Mouse (Mus musculus): ENCODE measurements around the gene Clip3. TPM values are rescaled to one million over a fixed set of nuclear protein-coding genes. Genes with fewer than 3 reads are reported as not detected.
A peak's percentile ranks its signal among the peaks of the same experiment; 100 is the strongest.

Gene Clip3
- polyA plus RNA-seq, 1 experiment from 2014 or later, result 9.6 TPM

- H3K27me3 ChIP-seq (ENCODE audit: control insufficient read depth, insufficient read depth, low read length), result no peaks in the 10 kb centered on the region
- H3K27ac ChIP-seq (replicated peaks), result no peak overlapping the region
- 50% methylated on average over 27 of the region's 27 CpGs for WGBS
- TF ChIP-seq CTCF (IDR thresholded peaks at IDR 0.05; ENCODE audit: low read depth), result no peak
- TF ChIP-seq EP300 (optimal IDR thresholded peaks at IDR 0.05), result no peak
- no peaks in the 10 kb centered on the region for H3K36me3 ChIP-seq (ENCODE audit: control insufficient read depth, insufficient read depth, low read length)
- no peaks in the 10 kb centered on the region for H3K4me1 ChIP-seq (replicated peaks; ENCODE audit: control insufficient read depth, insufficient read depth)
- no peak overlapping the region for H3K4me3 ChIP-seq (ENCODE audit: low read depth, low read length)
- no peak overlapping the region for H3K4me2 ChIP-seq (replicated peaks; ENCODE audit: low read depth)
- H3K9me3 ChIP-seq (ENCODE audit: control insufficient read depth, low read length), result no peaks in the 10 kb centered on the region
- DNase-seq (ENCODE audit: low spot score) (no peak), ATAC-seq (ENCODE audit: low FRiP score, low TSS enrichment) (no peak)
- no peak overlapping the region; the same call in 1 of the 2 replicates for H3K9ac ChIP-seq (ENCODE audit: low read length)
Measured at GRCm38 (mm10) chr7:30313666-30314320, 22.3 kb downstream of the Clip3 start.

- H3K27ac ChIP-seq (replicated peaks), result no peak within 1 kb of the TSS
- DNase-seq (ENCODE audit: low spot score), result peak; percentile 63
Measured at GRCm38 (mm10) chr7:30314721-30315155, 23.2 kb downstream of the Clip3 start, which contains the start of gene Syne4. Syne4 (plus strand) TSS chr7:30314807.

GRCm38 (mm10) chr7:30315559-30316529 is 24.3 kb downstream of the Clip3 start:
- no peak for TF ChIP-seq CTCF (IDR thresholded peaks at IDR 0.05; ENCODE audit: low read depth)
- no peak for TF ChIP-seq EP300 (optimal IDR thresholded peaks at IDR 0.05)
- Histone ChIP-seq H3K4me2 (replicated peaks; ENCODE audit: low read depth) (peak overlapping the region; percentile 43; the same call in 1 of the 2 replicates), H3K27ac (replicated peaks) (no peak overlapping the region), H3K27me3 (ENCODE audit: control insufficient read depth, insufficient read depth, low read length) (no peaks in the 10 kb centered on the region), H3K4me1 (replicated peaks; ENCODE audit: control insufficient read depth, insufficient read depth) (no peaks in the 10 kb centered on the region), H3K4me3 (ENCODE audit: low read depth, low read length) (peak overlapping the region; percentile 24; the same call in 1 of the 2 replicates), H3K9me3 (ENCODE audit: control insufficient read depth, low read length) (no peaks in the 10 kb centered on the region), H3K9ac (ENCODE audit: low read length) (no peak overlapping the region), H3K36me3 (ENCODE audit: control insufficient read depth, insufficient read depth, low read length) (no peaks in the 10 kb centered on the region)
- DNase-seq (ENCODE audit: low spot score) (no peak), ATAC-seq (ENCODE audit: low FRiP score, low TSS enrichment) (no peak)
- WGBS, result 55% methylated on average over 13 of the region's 13 CpGs

More at GRCm38 (mm10) chr7:30314721-30315155, 23.2 kb downstream of the Clip3 start, which contains the start of gene Syne4:
- Histone ChIP-seq H3K4me1 (replicated peaks; ENCODE audit: control insufficient read depth, insufficient read depth) (no peaks in the 10 kb centered on the region), H3K27me3 (ENCODE audit: control insufficient read depth, insufficient read depth, low read length) (no peaks in the 10 kb centered on the region), H3K4me2 (replicated peaks; ENCODE audit: low read depth) (peak within 1 kb of the TSS; percentile 43), H3K9me3 (ENCODE audit: control insufficient read depth, low read length) (no peaks in the 10 kb centered on the region), H3K4me3 (ENCODE audit: low read depth, low read length) (peak within 1 kb of the TSS; percentile 24), H3K9ac (ENCODE audit: low read length) (peak within 1 kb of the TSS; percentile 47), H3K36me3 (ENCODE audit: control insufficient read depth, insufficient read depth, low read length) (no peaks in the 10 kb centered on the region)
- ATAC-seq (ENCODE audit: low FRiP score, low TSS enrichment), result peak; percentile 31; the same call in 1 of the 2 replicates
- WGBS, result 3% methylated on average over 9 of the region's 9 CpGs
- TF ChIP-seq EP300 (optimal IDR thresholded peaks at IDR 0.05) (no peak), CTCF (IDR thresholded peaks at IDR 0.05; ENCODE audit: low read depth) (no peak)

- Histone ChIP-seq H3K9ac (ENCODE audit: low read length) (no peak overlapping the region), H3K9me3 (ENCODE audit: control insufficient read depth, low read length) (no peaks in the 10 kb centered on the region), H3K27me3 (ENCODE audit: control insufficient read depth, insufficient read depth, low read length) (no peaks in the 10 kb centered on the region), H3K4me2 (replicated peaks; ENCODE audit: low read depth) (no peak overlapping the region), H3K36me3 (ENCODE audit: control insufficient read depth, insufficient read depth, low read length) (no peaks in the 10 kb centered on the region), H3K27ac (replicated peaks) (no peak overlapping the region), H3K4me1 (replicated peaks; ENCODE audit: control insufficient read depth, insufficient read depth) (no peaks in the 10 kb centered on the region; the same call in 1 of the 2 replicates), H3K4me3 (ENCODE audit: low read depth, low read length) (no peak overlapping the region)
- TF ChIP-seq EP300 (optimal IDR thresholded peaks at IDR 0.05) (no peak), CTCF (IDR thresholded peaks at IDR 0.05; ENCODE audit: low read depth) (no peak)
- no peak for DNase-seq (ENCODE audit: low spot score)
- 91% methylated on average over 3 of the region's 3 CpGs for WGBS
- ATAC-seq (ENCODE audit: low FRiP score, low TSS enrichment), result no peak
Measured at GRCm38 (mm10) chr7:30318142-30318541, 26.6 kb downstream of the Clip3 start.

- Histone ChIP-seq H3K27ac (replicated peaks) (no peak overlapping the region), H3K4me3 (ENCODE audit: low read depth, low read length) (no peak overlapping the region), H3K36me3 (ENCODE audit: control insufficient read depth, insufficient read depth, low read length) (no peaks in the 10 kb centered on the region), H3K27me3 (ENCODE audit: control insufficient read depth, insufficient read depth, low read length) (no peaks in the 10 kb centered on the region), H3K9ac (ENCODE audit: low read length) (no peak overlapping the region), H3K9me3 (ENCODE audit: control insufficient read depth, low read length) (no peaks in the 10 kb centered on the region), H3K4me2 (replicated peaks; ENCODE audit: low read depth) (peak overlapping the region; percentile 87), H3K4me1 (replicated peaks; ENCODE audit: control insufficient read depth, insufficient read depth) (no peaks in the 10 kb centered on the region; the same call in 1 of the 2 replicates)
- DNase-seq (ENCODE audit: low spot score) (no peak), ATAC-seq (ENCODE audit: low FRiP score, low TSS enrichment) (no peak)
- TF ChIP-seq CTCF (IDR thresholded peaks at IDR 0.05; ENCODE audit: low read depth) (no peak), EP300 (optimal IDR thresholded peaks at IDR 0.05) (no peak)
- WGBS, result 79% methylated on average over 2 of the region's 2 CpGs
Measured at GRCm38 (mm10) chr7:30320946-30321345, 29.4 kb downstream of the Clip3 start.
